Mouse (Mus musculus) hindbrain, embryonic 10.5 days (tissue): Measurements from ENCODE around the gene Htra2. TPM values are rescaled to one million over a fixed set of nuclear protein-coding genes. Genes with fewer than 3 reads are reported as not detected.
A peak's percentile ranks its signal among the peaks of the same experiment; 100 is the strongest.

Source experiments
- DNase-seq: peaks from one replicate; pipeline ENCODE4 v3.0.0-alpha.2; 2017; ENCODE audit warnings: low spot score
- H3K27ac ChIP-seq: fragments of 300-500 bp; sonication (generic); 2 replicates; pipeline ENCODE4 v1.5.1; 2016; ENCODE audit warnings: mild to moderate bottlenecking, moderate library complexity
- H3K27me3 ChIP-seq: fragments of 300-500 bp; sonication (generic); 2 replicates; pipeline ENCODE4 v1.6.1; 2016; ENCODE audit warnings: mild to moderate bottlenecking; ENCODE audit not compliant: poor library complexity, insufficient read depth, severe bottlenecking
- H3K36me3 ChIP-seq: fragments of 300-500 bp; sonication (generic); 2 replicates; pipeline ENCODE4 v1.6.1; 2016; ENCODE audit warnings: mild to moderate bottlenecking, moderate library complexity
- H3K4me1 ChIP-seq: fragments of 300-500 bp; sonication (generic); replicated peaks from 2 replicates; pipeline ENCODE4 v1.6.1; 2016; ENCODE audit warnings: mild to moderate bottlenecking
- H3K4me3 ChIP-seq: fragments of 300-500 bp; sonication (generic); 2 replicates; pipeline ENCODE4 v1.5.1; 2016; ENCODE audit warnings: mild to moderate bottlenecking, moderate library complexity
- H3K9me3 ChIP-seq: fragments of 300-500 bp; sonication (generic); 2 replicates; pipeline ENCODE4 v1.6.1; 2016; ENCODE audit warnings: mild to moderate bottlenecking, moderate library complexity
- WGBS: fragments of 180-500 bp; shearing (Covaris S2); methylation state at CpG from one replicate; pipeline ENCODE4 v1.1.7; 2016; 5-methylcytosine and 5-hydroxymethylcytosine counted together
- polyA plus RNA-seq: library from polyadenylated mRNA; unstranded; fragments of >200 nt; fragmentation: Nextera tagmentation; extraction: Ambion mirVana; gene quantifications from 2 replicates; pipeline ENCODE4 v1.2.1, GENCODE M21; 2016

Htra2 gene
- polyA plus RNA-seq, 1 experiment from 2014 or later, result 70.9 TPM

GRCm38 (mm10) chr6:83066441-83066840, 11.4 kb upstream of the Htra2 start:
- H3K27me3 ChIP-seq, result peaks cover 100% of the 10 kb centered on the region
- H3K36me3 ChIP-seq, result no peaks in the 10 kb centered on the region
- H3K9me3 ChIP-seq, result no peaks in the 10 kb centered on the region
- H3K4me3 ChIP-seq, result no peak overlapping the region
- H3K4me1 ChIP-seq, result peaks cover 36% of the 10 kb centered on the region
- WGBS, result 27% methylated on average over 6 of the region's 6 CpGs
- no peak overlapping the region for H3K27ac ChIP-seq
- DNase-seq, result no peak

- Histone ChIP-seq H3K4me3 (no peak overlapping the region), H3K27ac (no peak overlapping the region), H3K27me3 (peaks cover 100% of the 10 kb centered on the region), H3K9me3 (no peaks in the 10 kb centered on the region), H3K36me3 (no peaks in the 10 kb centered on the region), H3K4me1 (peaks cover 32% of the 10 kb centered on the region)
- 44% methylated on average over 8 of the region's 8 CpGs for WGBS
- DNase-seq, result no peak
Measured at GRCm38 (mm10) chr6:83065995-83066394, 10.9 kb upstream of the Htra2 start.

GRCm38 (mm10) chr6:83058725-83059124, 3.7 kb upstream of the Htra2 start:
- DNase-seq, result no peak
- peaks cover 22% of the 10 kb centered on the region for H3K4me1 ChIP-seq
- no peak overlapping the region for H3K27ac ChIP-seq
- no peak overlapping the region for H3K4me3 ChIP-seq
- 93% methylated on average over 2 of the region's 2 CpGs for WGBS
- no peaks in the 10 kb centered on the region for H3K9me3 ChIP-seq
- H3K27me3 ChIP-seq, result peaks cover 40% of the 10 kb centered on the region
- H3K36me3 ChIP-seq, result peaks cover 25% of the 10 kb centered on the region

- peaks cover 25% of the 10 kb centered on the region for H3K36me3 ChIP-seq
- H3K4me3 ChIP-seq, result peak within 1 kb of the TSS; percentile 6; the same call in 1 of the 2 replicates
- H3K27me3 ChIP-seq, result peaks cover 31% of the 10 kb centered on the region
- H3K9me3 ChIP-seq, result no peaks in the 10 kb centered on the region
- WGBS, result 48% methylated on average over 3 of the region's 3 CpGs
- peaks cover 30% of the 10 kb centered on the region for H3K4me1 ChIP-seq
- H3K27ac ChIP-seq, result no peak within 1 kb of the TSS
- no peak for DNase-seq
Measured at GRCm38 (mm10) chr6:83057790-83058189, 2.7 kb upstream of the Htra2 start, which contains the start of gene Dqx1. TSS of gene Dqx1 (plus strand) at chr6:83057844.

- 0 out of 2 replicates have a peak, but pooled peaks cover 3% of the 10 kb centered on the region for H3K27me3 ChIP-seq
- under 1% methylated on average over 64 of the region's 64 CpGs for WGBS
- peaks cover 40% of the 10 kb centered on the region for H3K4me1 ChIP-seq
- H3K27ac ChIP-seq, result peak within 1 kb of the TSS; percentile 95
- no peaks in the 10 kb centered on the region for H3K9me3 ChIP-seq
- peak; percentile 97 for DNase-seq
- peaks cover 49% of the 10 kb centered on the region for H3K36me3 ChIP-seq
- H3K4me3 ChIP-seq, result peak within 1 kb of the TSS; percentile 99
Measured at GRCm38 (mm10) chr6:83054074-83054851, 810 bp downstream of the Htra2 start, which contains the start of gene Aup1. TSS of gene Aup1 (plus strand) at chr6:83054521.

- Histone ChIP-seq H3K9me3 (no peaks in the 10 kb centered on the region), H3K27me3 (no peaks in the 10 kb centered on the region), H3K4me3 (peak overlapping the region; percentile 99), H3K4me1 (peaks cover 40% of the 10 kb centered on the region), H3K36me3 (peaks cover 49% of the 10 kb centered on the region), H3K27ac (peak overlapping the region; percentile 95)
- DNase-seq, result peak; percentile 66
- WGBS, result 3% methylated on average over 26 of the region's 26 CpGs
Measured at GRCm38 (mm10) chr6:83053136-83053960, 1.7 kb downstream of the Htra2 start.

- Histone ChIP-seq H3K9me3 (no peaks in the 10 kb centered on the region), H3K36me3 (peaks cover 24% of the 10 kb centered on the region)
- 73% methylated on average over 10 of the region's 10 CpGs for WGBS
Measured at GRCm38 (mm10) chr6:83049367-83049766, 5.7 kb downstream of the Htra2 start.

GRCm38 (mm10) chr6:83044742-83045141, 10.3 kb downstream of the Htra2 start:
- H3K27me3 ChIP-seq, result no peaks in the 10 kb centered on the region
- H3K9me3 ChIP-seq, result no peaks in the 10 kb centered on the region
- H3K4me1 ChIP-seq, result peaks cover 18% of the 10 kb centered on the region
- no peak overlapping the region for H3K27ac ChIP-seq
- WGBS, result 78% methylated on average over 9 of the region's 9 CpGs
- H3K4me3 ChIP-seq, result no peak overlapping the region
- H3K36me3 ChIP-seq, result no peaks in the 10 kb centered on the region
- DNase-seq, result no peak

More at GRCm38 (mm10) chr6:83049367-83049766, 5.7 kb downstream of the Htra2 start:
- Histone ChIP-seq H3K4me3 (no peak overlapping the region), H3K4me1 (peaks cover 27% of the 10 kb centered on the region), H3K27me3 (no peaks in the 10 kb centered on the region), H3K27ac (no peak overlapping the region)
- no peak for DNase-seq

- Histone ChIP-seq H3K4me1 (peaks cover 18% of the 10 kb centered on the region), H3K4me3 (no peak overlapping the region), H3K27ac (0 out of 2 replicates have a peak overlapping the region, but pooled peaks have one; percentile 40), H3K9me3 (no peaks in the 10 kb centered on the region), H3K36me3 (no peaks in the 10 kb centered on the region), H3K27me3 (no peaks in the 10 kb centered on the region)
- DNase-seq, result no peak
- 90% methylated on average over 5 of the region's 5 CpGs for WGBS
Measured at GRCm38 (mm10) chr6:83043993-83044392, 11.1 kb downstream of the Htra2 start.

- Histone ChIP-seq H3K27me3 (no peaks in the 10 kb centered on the region), H3K9me3 (no peaks in the 10 kb centered on the region), H3K4me1 (peaks cover 22% of the 10 kb centered on the region), H3K36me3 (no peaks in the 10 kb centered on the region), H3K27ac (0 out of 2 replicates have a peak overlapping the region, but pooled peaks have one; percentile 40), H3K4me3 (no peak overlapping the region)
- DNase-seq, result no peak
- WGBS, result 60% methylated on average over 6 of the region's 6 CpGs
Measured at GRCm38 (mm10) chr6:83043561-83043960, 11.5 kb downstream of the Htra2 start.

- Histone ChIP-seq H3K9me3 (no peaks in the 10 kb centered on the region), H3K4me1 (peaks cover 28% of the 10 kb centered on the region), H3K27ac (no peak overlapping the region), H3K36me3 (no peaks in the 10 kb centered on the region), H3K4me3 (no peak overlapping the region), H3K27me3 (peaks cover 24% of the 10 kb centered on the region)
- no peak for DNase-seq
- WGBS, result 79% methylated on average over 5 of the region's 5 CpGs
Measured at GRCm38 (mm10) chr6:83040601-83041000, 14.5 kb downstream of the Htra2 start.

GRCm38 (mm10) chr6:83038496-83039012, 16.5 kb downstream of the Htra2 start:
- H3K36me3 ChIP-seq, result no peaks in the 10 kb centered on the region
- no peaks in the 10 kb centered on the region for H3K9me3 ChIP-seq
- peak overlapping the region; percentile 67 for H3K27ac ChIP-seq
- WGBS, result 9% methylated on average over 24 of the region's 24 CpGs
- H3K27me3 ChIP-seq, result peaks cover 40% of the 10 kb centered on the region
- peak overlapping the region; percentile 39 for H3K4me3 ChIP-seq
- peak; percentile 93 for DNase-seq
- H3K4me1 ChIP-seq, result peaks cover 37% of the 10 kb centered on the region
